Mouse (Mus musculus) small intestine, adult 2 months (tissue): ENCODE results near the gene Kbtbd12.

ENCODE experiments used
- CTCF ChIP-seq: fragments of 200-500 bp; IDR thresholded peaks from 2 replicates; pipeline ENCODE4 v1.5.1; 2012; ENCODE audit warnings: low read depth, mild to moderate bottlenecking, control low read depth, inconsistent platforms, low read length, moderate library complexity, mixed read lengths; ENCODE audit not compliant: insufficient replicate concordance, insufficient read length; ENCODE audit errors: extremely low read depth
- POLR2A ChIP-seq: fragments of 200-500 bp; IDR thresholded peaks from 2 replicates; pipeline ENCODE4 v1.6.1; 2012; ENCODE audit warnings: low read depth, mild to moderate bottlenecking, control low read depth, inconsistent platforms, low read length, moderate library complexity

GRCm38 (mm10) chr6:88530306-88530705, 107.4 kb downstream of the Kbtbd12 start:
- TF ChIP-seq CTCF (no peak), POLR2A (no peak)
